Mouse (Mus musculus) C2C12 (cell line): ENCODE results near the gene Insm1. TPM values are rescaled to one million over a fixed set of nuclear protein-coding genes. Genes with fewer than 3 reads are reported as not detected.

ENCODE experiments used
- H3K27me3 ChIP-seq: one replicate; pipeline ENCODE4 v1.6.1; 2011; ENCODE audit not compliant: control insufficient read depth, insufficient read depth, insufficient read length
- H3K36me3 ChIP-seq: one replicate; pipeline ENCODE4 v1.6.1; 2011; ENCODE audit not compliant: control insufficient read depth, insufficient read depth
- H3K4me3 ChIP-seq: one replicate; pipeline ENCODE4 v1.5.1; 2011; ENCODE audit warnings: mild to moderate bottlenecking, control low read depth; ENCODE audit not compliant: poor library complexity, insufficient read depth, severe bottlenecking
- H3K79me2 ChIP-seq: one replicate; pipeline ENCODE4 v1.6.1; 2011; ENCODE audit not compliant: control insufficient read depth, insufficient read depth
- H3K79me3 ChIP-seq: one replicate; pipeline ENCODE4 v1.6.1; 2011; ENCODE audit warnings: low read depth, control low read depth
- H3ac ChIP-seq: one replicate; pipeline ENCODE3; 2011; ENCODE audit warnings: low read depth; ENCODE audit not compliant: control insufficient read depth, insufficient read length
- CEBPB ChIP-seq: IDR thresholded peaks from one replicate; pipeline ENCODE4 v1.6.1; 2011; ENCODE audit warnings: low read depth, mild to moderate bottlenecking, control low read depth, moderate library complexity
- CTCF ChIP-seq: IDR thresholded peaks from one replicate; pipeline ENCODE4 v1.5.1; 2011; ENCODE audit not compliant: control insufficient read depth, insufficient read depth, insufficient read length
- FOSL1 ChIP-seq: IDR thresholded peaks from one replicate; pipeline ENCODE4 v1.8.0; 2011; ENCODE audit warnings: mild to moderate bottlenecking, low read length; ENCODE audit not compliant: poor library complexity, insufficient read depth, severe bottlenecking
- MAX ChIP-seq: IDR thresholded peaks from one replicate; pipeline ENCODE4 v1.6.1; 2011; ENCODE audit warnings: mild to moderate bottlenecking, control low read depth
- MYOD1 ChIP-seq: IDR thresholded peaks from one replicate; pipeline ENCODE4 v1.6.1; 2011; ENCODE audit warnings: low read depth; ENCODE audit not compliant: control insufficient read depth, insufficient read length
- MYOG ChIP-seq: IDR thresholded peaks from one replicate; pipeline ENCODE4 v1.6.1; 2011; ENCODE audit not compliant: control insufficient read depth, insufficient read length; ENCODE audit errors: extremely low read depth
- USF1 ChIP-seq: IDR thresholded peaks from one replicate; pipeline ENCODE4 v1.6.1; 2011; ENCODE audit warnings: low read depth, mild to moderate bottlenecking, control low read depth, moderate library complexity
- polyA plus RNA-seq: library from polyadenylated mRNA; unstranded; fragments of >200 nt; fragmentation: generic; extraction: Trizol; gene quantifications from one replicate; pipeline ENCODE4 v1.2.1, GENCODE M21; 2012; ENCODE audit warnings: missing spikeins

Insm1 gene
- polyA plus RNA-seq, 1 experiment = not detected

GRCm38 (mm10) chr2:146217227-146217980 lies 4.3 kb upstream of the Insm1 start:
- Histone ChIP-seq H3K36me3 (no peaks in the 10 kb centered on the region), H3ac (no peak overlapping the region), H3K79me2 (no peaks in the 10 kb centered on the region), H3K27me3 (peaks cover 43% of the 10 kb centered on the region), H3K4me3 (no peak overlapping the region), H3K79me3 (no peaks in the 10 kb centered on the region)
- no peak for TF ChIP-seq MAX
- TF ChIP-seq MYOG = no peak
- no peak for TF ChIP-seq CTCF
- TF ChIP-seq USF1 = no peak
- TF ChIP-seq MYOD1 = no peak
- no peak for TF ChIP-seq FOSL1
- TF ChIP-seq CEBPB = no peak

GRCm38 (mm10) chr2:146218161-146218691 lies 3.5 kb upstream of the Insm1 start:
- TF ChIP-seq MYOG = no peak
- TF ChIP-seq CTCF = no peak
- TF ChIP-seq USF1 = no peak
- TF ChIP-seq MAX = no peak
- no peak for TF ChIP-seq CEBPB
- no peak for TF ChIP-seq MYOD1
- no peak for TF ChIP-seq FOSL1
- H3ac ChIP-seq = no peak overlapping the region
- no peaks in the 10 kb centered on the region for H3K36me3 ChIP-seq
- no peak overlapping the region for H3K4me3 ChIP-seq
- H3K79me2 ChIP-seq = no peaks in the 10 kb centered on the region
- H3K27me3 ChIP-seq = peaks cover 51% of the 10 kb centered on the region
- no peaks in the 10 kb centered on the region for H3K79me3 ChIP-seq

GRCm38 (mm10) chr2:146218881-146219535 lies 2.7 kb upstream of the Insm1 start:
- no peak overlapping the region for H3K4me3 ChIP-seq
- peaks cover 57% of the 10 kb centered on the region for H3K27me3 ChIP-seq
- H3K79me3 ChIP-seq = no peaks in the 10 kb centered on the region
- no peaks in the 10 kb centered on the region for H3K36me3 ChIP-seq
- TF ChIP-seq MAX (no peak), FOSL1 (no peak), MYOD1 (no peak), CTCF (no peak), USF1 (no peak), MYOG (no peak)
- no peaks in the 10 kb centered on the region for H3K79me2 ChIP-seq
- no peak overlapping the region for H3ac ChIP-seq

GRCm38 (mm10) chr2:146219791-146220190 lies 1.9 kb upstream of the Insm1 start:
- peaks cover 57% of the 10 kb centered on the region for H3K27me3 ChIP-seq
- H3K36me3 ChIP-seq = no peaks in the 10 kb centered on the region
- H3ac ChIP-seq = no peak overlapping the region
- TF ChIP-seq MAX (no peak), FOSL1 (no peak), USF1 (no peak), CEBPB (no peak), MYOD1 (no peak), CTCF (no peak), MYOG (no peak)
- no peak overlapping the region for H3K4me3 ChIP-seq
- H3K79me2 ChIP-seq = no peaks in the 10 kb centered on the region
- H3K79me3 ChIP-seq = no peaks in the 10 kb centered on the region

GRCm38 (mm10) chr2:146220591-146221075 lies 1.1 kb upstream of the Insm1 start:
- Histone ChIP-seq H3K4me3 (no peak overlapping the region), H3K27me3 (peaks cover 57% of the 10 kb centered on the region), H3ac (no peak overlapping the region), H3K36me3 (no peaks in the 10 kb centered on the region), H3K79me3 (no peaks in the 10 kb centered on the region), H3K79me2 (no peaks in the 10 kb centered on the region)
- TF ChIP-seq CEBPB (no peak), MYOG (no peak), CTCF (no peak), MYOD1 (no peak), FOSL1 (no peak), MAX (no peak), USF1 (no peak)
